Mouse (Mus musculus): ENCODE data around the gene Htr3b. TPM values are rescaled to one million over a fixed set of nuclear protein-coding genes. Genes with fewer than 3 reads are reported as not detected.

The Htr3b gene
- polyA plus RNA-seq (2015; fragmentation: Nextera tagmentation; extraction: Ambion mirVana) = not detected in 2 replicates

DNA sequence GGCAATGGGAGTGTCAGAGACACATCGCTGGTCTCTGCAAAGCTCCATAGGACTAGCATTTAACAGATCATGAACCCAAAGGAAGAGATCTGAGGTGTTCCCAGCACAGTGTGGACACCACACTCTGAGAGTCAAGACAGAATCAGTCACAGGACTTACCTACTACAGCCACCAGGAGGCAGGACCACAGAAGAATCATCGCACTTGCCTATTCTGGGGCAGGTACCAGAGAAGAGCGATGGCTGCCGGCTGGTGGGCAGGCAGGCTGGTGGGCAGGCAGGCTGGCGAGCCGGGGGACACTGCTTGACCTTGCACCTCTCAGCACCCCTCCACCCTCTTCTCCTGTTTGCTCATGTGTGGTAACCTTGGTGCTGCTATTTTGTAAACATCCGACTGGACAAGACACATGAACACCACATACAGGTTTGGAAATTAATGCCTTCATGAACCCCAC is at the start of gene Htr3b:
Htr3b (minus strand) TSS at position 404 of the 454 bp plus-strand sequence.
- Histone ChIP-seq H3K4me1 (ENCODE audit: control insufficient read depth, low read depth, low read length) (no peaks in the 10 kb centered on the region), H3K4me3 (ENCODE audit: low read depth, low read length) (no peak within 1 kb of the TSS), H3K4me2 (ENCODE audit: low read depth, low read length) (no peak within 1 kb of the TSS), H3K27ac (ENCODE audit: low read length) (no peak within 1 kb of the TSS), H3K9me3 (replicated peaks; ENCODE audit: control insufficient read depth, low read length) (no peaks in the 10 kb centered on the region), H3K36me3 (ENCODE audit: control insufficient read depth, insufficient read depth) (no peaks in the 10 kb centered on the region), H3K27me3 (ENCODE audit: control insufficient read depth, insufficient read depth, low read depth, low read length) (peaks cover 17% of the 10 kb centered on the region), H3K9ac (ENCODE audit: low read depth, low read length) (no peak within 1 kb of the TSS)
- ATAC-seq (ENCODE audit: low read depth) = no peak
- 48% methylated on average over 7 of the region's 7 CpGs for WGBS (ENCODE audit: insufficient replicate concordance)

DNA sequence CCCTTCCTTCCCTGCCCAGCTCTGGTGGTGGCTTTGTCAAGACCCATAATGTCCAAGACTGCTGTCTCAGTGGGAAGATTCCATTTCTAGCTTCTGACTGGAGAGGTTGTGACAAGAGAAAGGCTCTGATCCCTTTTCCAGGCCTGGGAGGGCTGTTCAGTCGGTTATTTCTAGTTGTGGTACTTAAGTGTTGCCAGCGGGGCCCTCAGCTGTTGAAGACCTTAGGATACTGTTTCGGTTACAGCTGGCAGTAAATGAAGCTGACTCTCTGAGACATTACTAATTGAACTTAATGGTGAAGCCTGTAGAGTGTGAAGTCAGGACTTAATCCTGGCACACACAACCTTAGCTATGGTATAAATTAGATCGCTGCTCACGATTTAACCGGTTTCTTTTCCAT is 34.5 kb upstream of the Htr3b start:
- no peak overlapping the region for H3K27ac ChIP-seq (ENCODE audit: low read length)
- no peaks in the 10 kb centered on the region for H3K36me3 ChIP-seq (ENCODE audit: control insufficient read depth, insufficient read depth)
- no peaks in the 10 kb centered on the region for H3K27me3 ChIP-seq (ENCODE audit: control insufficient read depth, insufficient read depth, low read depth, low read length)
- no peaks in the 10 kb centered on the region for H3K9me3 ChIP-seq (replicated peaks; ENCODE audit: control insufficient read depth, low read length)
- H3K9ac ChIP-seq (ENCODE audit: low read depth, low read length) = no peak overlapping the region
- ATAC-seq (ENCODE audit: low read depth) = no peak
- no peaks in the 10 kb centered on the region for H3K4me1 ChIP-seq (ENCODE audit: control insufficient read depth, low read depth, low read length)
- WGBS (ENCODE audit: insufficient replicate concordance) = 83% methylated on average over 6 of the region's 6 CpGs
- no peak overlapping the region for H3K4me2 ChIP-seq (ENCODE audit: low read depth, low read length)
- no peak overlapping the region for H3K4me3 ChIP-seq (ENCODE audit: low read depth, low read length)

DNA sequence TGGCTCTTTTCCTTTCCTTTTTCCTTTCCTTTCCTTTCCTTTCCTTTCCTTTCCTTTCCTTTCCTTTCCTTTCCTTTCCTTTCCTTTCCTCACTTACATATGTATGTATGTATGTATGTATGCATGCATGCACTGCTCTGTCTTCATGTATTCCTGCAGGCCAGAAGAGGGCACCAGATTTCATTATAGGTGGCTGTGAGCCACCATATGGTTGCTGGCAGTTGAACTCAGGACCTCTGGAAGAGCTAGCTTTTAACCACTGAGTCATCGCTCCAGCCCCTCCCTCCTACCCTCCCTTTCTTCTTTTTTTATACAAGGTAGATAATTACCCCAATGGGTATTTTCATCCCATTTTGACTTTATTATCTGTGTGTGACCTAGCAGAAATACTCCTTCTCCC is 30.9 kb upstream of the Htr3b start:
- Histone ChIP-seq H3K9ac (ENCODE audit: low read depth, low read length) (no peak overlapping the region), H3K27me3 (ENCODE audit: control insufficient read depth, insufficient read depth, low read depth, low read length) (no peaks in the 10 kb centered on the region), H3K4me1 (ENCODE audit: control insufficient read depth, low read depth, low read length) (no peaks in the 10 kb centered on the region), H3K9me3 (replicated peaks; ENCODE audit: control insufficient read depth, low read length) (no peaks in the 10 kb centered on the region), H3K4me3 (ENCODE audit: low read depth, low read length) (no peak overlapping the region), H3K4me2 (ENCODE audit: low read depth, low read length) (no peak overlapping the region), H3K36me3 (ENCODE audit: control insufficient read depth, insufficient read depth) (no peaks in the 10 kb centered on the region), H3K27ac (ENCODE audit: low read length) (no peak overlapping the region)
- WGBS (ENCODE audit: insufficient replicate concordance) = 61% methylated on average over 1 of the region's 1 CpGs
- ATAC-seq (ENCODE audit: low read depth) = no peak

DNA sequence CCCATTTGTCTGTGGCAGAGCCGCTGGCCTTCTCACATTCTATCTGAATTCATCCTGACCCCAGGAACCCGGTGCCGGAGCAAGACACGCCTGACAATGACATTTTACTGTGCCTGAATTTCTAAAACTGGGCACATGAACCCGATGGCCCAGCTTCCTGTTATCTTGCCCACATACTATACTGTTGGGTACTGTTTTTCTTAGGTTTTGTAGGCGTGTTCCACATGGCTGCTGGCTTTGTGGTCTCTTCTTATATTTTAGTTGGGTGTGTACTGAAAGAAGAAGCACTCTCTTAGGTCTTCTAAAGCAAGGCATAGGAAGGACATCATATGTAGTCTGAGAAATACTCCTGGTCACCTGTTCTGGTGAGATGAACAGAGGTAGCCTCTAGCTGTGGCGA is 30.0 kb upstream of the Htr3b start:
- H3K4me3 ChIP-seq (ENCODE audit: low read depth, low read length) = no peak overlapping the region
- H3K4me2 ChIP-seq (ENCODE audit: low read depth, low read length) = no peak overlapping the region
- H3K27ac ChIP-seq (ENCODE audit: low read length) = no peak overlapping the region
- no peaks in the 10 kb centered on the region for H3K27me3 ChIP-seq (ENCODE audit: control insufficient read depth, insufficient read depth, low read depth, low read length)
- no peaks in the 10 kb centered on the region for H3K4me1 ChIP-seq (ENCODE audit: control insufficient read depth, low read depth, low read length)
- no peaks in the 10 kb centered on the region for H3K9me3 ChIP-seq (replicated peaks; ENCODE audit: control insufficient read depth, low read length)
- 63% methylated on average over 7 of the region's 7 CpGs for WGBS (ENCODE audit: insufficient replicate concordance)
- H3K9ac ChIP-seq (ENCODE audit: low read depth, low read length) = no peak overlapping the region
- H3K36me3 ChIP-seq (ENCODE audit: control insufficient read depth, insufficient read depth) = no peaks in the 10 kb centered on the region
- ATAC-seq (ENCODE audit: low read depth) = no peak

DNA sequence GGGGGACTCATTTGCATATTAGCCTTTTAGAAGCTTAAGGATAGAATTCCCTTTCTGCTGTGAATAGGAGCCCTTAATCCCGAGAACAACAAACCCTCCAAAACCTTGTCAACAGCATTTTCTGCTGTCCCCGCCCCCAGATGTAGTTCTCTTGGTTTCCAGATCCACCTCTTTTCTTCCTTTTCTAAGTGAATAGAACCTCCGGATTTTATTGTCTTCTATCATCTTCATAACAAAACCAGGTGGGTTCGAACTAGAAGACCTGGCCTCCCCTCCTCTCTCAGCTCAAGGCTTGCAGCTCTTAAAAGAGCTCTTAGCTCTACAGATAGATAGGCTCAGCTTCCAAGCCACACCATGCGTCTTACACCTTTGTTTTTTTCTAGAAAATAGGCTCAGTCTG is 26.9 kb upstream of the Htr3b start:
- no peak overlapping the region for H3K9ac ChIP-seq (ENCODE audit: low read depth, low read length)
- no peak overlapping the region for H3K4me3 ChIP-seq (ENCODE audit: low read depth, low read length)
- H3K27ac ChIP-seq (ENCODE audit: low read length) = no peak overlapping the region
- no peaks in the 10 kb centered on the region for H3K36me3 ChIP-seq (ENCODE audit: control insufficient read depth, insufficient read depth)
- WGBS (ENCODE audit: insufficient replicate concordance) = 60% methylated on average over 5 of the region's 5 CpGs
- no peaks in the 10 kb centered on the region for H3K9me3 ChIP-seq (replicated peaks; ENCODE audit: control insufficient read depth, low read length)
- H3K27me3 ChIP-seq (ENCODE audit: control insufficient read depth, insufficient read depth, low read depth, low read length) = no peaks in the 10 kb centered on the region
- no peak for ATAC-seq (ENCODE audit: low read depth)
- H3K4me1 ChIP-seq (ENCODE audit: control insufficient read depth, low read depth, low read length) = peaks cover 10% of the 10 kb centered on the region
- H3K4me2 ChIP-seq (ENCODE audit: low read depth, low read length) = no peak overlapping the region

DNA sequence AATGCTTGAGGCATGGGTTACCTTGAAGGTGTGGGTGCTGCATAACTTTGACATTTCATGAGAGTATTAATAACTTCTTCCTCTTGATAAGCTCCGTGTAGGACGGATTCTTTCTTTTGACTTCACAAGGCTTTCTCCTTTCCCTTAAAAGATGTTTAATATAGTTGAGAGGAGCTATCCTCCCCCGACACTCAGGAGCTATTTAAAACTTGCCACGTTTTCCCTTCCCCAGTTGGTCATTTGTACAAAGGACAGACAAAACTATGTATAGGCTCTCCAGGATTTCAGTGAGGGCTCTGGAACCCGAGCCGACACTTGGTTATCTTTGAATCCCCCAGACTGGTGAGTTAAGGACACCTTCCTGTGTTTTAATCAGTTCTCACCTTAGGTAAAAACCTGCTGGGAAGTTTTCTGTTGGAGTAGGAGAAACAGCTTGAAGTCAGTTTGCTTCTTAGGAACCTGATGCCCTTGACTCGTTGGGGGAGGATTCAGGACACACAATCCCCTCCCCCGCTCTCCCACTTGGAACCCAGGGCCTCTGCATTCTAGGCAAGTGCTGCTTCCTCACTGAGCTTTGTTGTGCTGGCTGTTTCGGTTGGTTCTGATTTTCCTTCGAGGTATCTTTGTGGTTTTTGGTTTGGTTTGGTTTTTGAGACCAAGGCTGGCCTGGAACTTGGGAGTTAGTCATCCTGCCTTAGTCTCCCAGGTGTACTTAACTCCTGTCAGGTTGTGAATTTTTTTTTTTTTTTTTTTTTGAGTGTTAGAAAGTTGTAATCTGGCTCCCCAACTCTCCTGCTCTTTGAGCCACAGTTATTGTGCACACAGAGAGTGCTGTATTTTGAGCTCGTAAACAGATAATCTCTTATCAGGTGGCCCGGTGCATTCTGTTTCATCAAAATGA is 22.7 kb upstream of the Htr3b start:
- no peak overlapping the region for H3K4me3 ChIP-seq (ENCODE audit: low read depth, low read length)
- 30% methylated on average over 12 of the region's 12 CpGs for WGBS (ENCODE audit: insufficient replicate concordance)
- no peaks in the 10 kb centered on the region for H3K36me3 ChIP-seq (ENCODE audit: control insufficient read depth, insufficient read depth)
- ATAC-seq (ENCODE audit: low read depth) = no peak
- no peak overlapping the region for H3K27ac ChIP-seq (ENCODE audit: low read length)
- no peaks in the 10 kb centered on the region for H3K9me3 ChIP-seq (replicated peaks; ENCODE audit: control insufficient read depth, low read length)
- H3K4me2 ChIP-seq (ENCODE audit: low read depth, low read length) = no peak overlapping the region
- no peaks in the 10 kb centered on the region for H3K27me3 ChIP-seq (ENCODE audit: control insufficient read depth, insufficient read depth, low read depth, low read length)
- H3K4me1 ChIP-seq (ENCODE audit: control insufficient read depth, low read depth, low read length) = peaks cover 25% of the 10 kb centered on the region
- no peak overlapping the region for H3K9ac ChIP-seq (ENCODE audit: low read depth, low read length)

DNA sequence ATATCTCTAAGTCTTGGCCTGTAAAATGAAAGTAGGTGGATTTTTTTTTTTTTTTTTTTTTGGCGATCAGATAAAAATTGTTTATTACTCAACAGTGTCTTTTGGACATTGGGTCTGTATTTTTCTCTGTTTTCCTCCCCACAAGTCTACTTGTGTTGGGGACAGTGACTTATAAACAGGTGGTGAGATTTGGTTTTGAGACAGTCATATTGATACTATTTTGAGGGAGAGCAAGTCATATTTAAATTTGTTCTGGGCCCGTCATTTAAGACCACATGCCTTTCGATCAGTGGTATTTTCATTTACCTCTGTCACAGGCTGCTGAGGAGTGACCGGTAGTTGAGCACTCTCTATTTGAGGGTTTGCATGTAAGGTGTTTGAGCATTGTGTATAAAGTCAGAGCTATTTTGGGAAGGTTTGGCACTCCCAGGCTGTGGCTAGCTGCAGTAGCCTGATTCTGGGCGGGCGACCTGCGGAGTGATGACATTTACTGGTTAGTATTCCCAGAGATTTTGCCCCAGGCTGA is 21.9 kb upstream of the Htr3b start:
- H3K36me3 ChIP-seq (ENCODE audit: control insufficient read depth, insufficient read depth) = no peaks in the 10 kb centered on the region

DNA sequence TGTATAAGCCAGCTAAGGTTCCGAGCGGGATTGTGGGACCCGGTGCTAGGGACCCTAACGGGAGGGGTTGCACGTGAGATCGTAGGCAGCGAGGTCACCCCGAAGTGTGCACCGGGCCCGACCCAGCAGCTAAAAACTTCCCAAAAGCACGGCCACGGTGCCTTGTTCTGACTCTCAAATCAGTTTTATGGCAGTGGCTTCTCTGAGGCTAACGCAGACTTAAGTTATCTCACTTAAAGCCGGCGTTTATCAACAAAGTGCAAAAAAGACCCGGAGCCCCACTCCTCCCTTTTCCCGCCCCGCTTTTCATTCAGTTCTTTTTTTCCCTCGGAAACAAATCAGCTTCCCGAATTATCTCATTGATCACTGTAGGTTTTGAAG is 20.9 kb upstream of the Htr3b start:
- ATAC-seq (ENCODE audit: low read depth) = no peak
- WGBS (ENCODE audit: insufficient replicate concordance) = 0% methylated on average over 20 of the region's 20 CpGs
- Histone ChIP-seq H3K9me3 (replicated peaks; ENCODE audit: control insufficient read depth, low read length) (no peaks in the 10 kb centered on the region), H3K9ac (ENCODE audit: low read depth, low read length) (peak overlapping the region; percentile 82), H3K36me3 (ENCODE audit: control insufficient read depth, insufficient read depth) (no peaks in the 10 kb centered on the region), H3K27ac (ENCODE audit: low read length) (peak overlapping the region; percentile 63), H3K4me1 (ENCODE audit: control insufficient read depth, low read depth, low read length) (peaks cover 25% of the 10 kb centered on the region), H3K4me2 (ENCODE audit: low read depth, low read length) (peak overlapping the region; percentile 99), H3K4me3 (ENCODE audit: low read depth, low read length) (peak overlapping the region; percentile 82), H3K27me3 (ENCODE audit: control insufficient read depth, insufficient read depth, low read depth, low read length) (no peaks in the 10 kb centered on the region)

More for the DNA sequence above, 21.9 kb upstream of the Htr3b start:
- no peaks in the 10 kb centered on the region for H3K27me3 ChIP-seq (ENCODE audit: control insufficient read depth, insufficient read depth, low read depth, low read length)
- no peak overlapping the region for H3K4me3 ChIP-seq (ENCODE audit: low read depth, low read length)
- no peak for ATAC-seq (ENCODE audit: low read depth)
- H3K4me2 ChIP-seq (ENCODE audit: low read depth, low read length) = no peak overlapping the region
- no peaks in the 10 kb centered on the region for H3K9me3 ChIP-seq (replicated peaks; ENCODE audit: control insufficient read depth, low read length)
- H3K9ac ChIP-seq (ENCODE audit: low read depth, low read length) = no peak overlapping the region
- WGBS (ENCODE audit: insufficient replicate concordance) = 33% methylated on average over 7 of the region's 7 CpGs
- peaks cover 25% of the 10 kb centered on the region for H3K4me1 ChIP-seq (ENCODE audit: control insufficient read depth, low read depth, low read length)
- H3K27ac ChIP-seq (ENCODE audit: low read length) = no peak overlapping the region

Measured in liver, embryonic 16.5 days (tissue).